Mouse (Mus musculus) heart, embryonic 12.5 days (tissue): ENCODE data around the gene Zbtb40. TPM values are rescaled to one million over a fixed set of nuclear protein-coding genes. Genes with fewer than 3 reads are reported as not detected.

Experiments used
- ATAC-seq: fragments of 200-750 bp; cut with Nextera tagmentation; 2 replicates; pipeline ENCODE4 v1.8.0; 2017; ENCODE audit warnings: moderate TSS enrichment, moderate library complexity; ENCODE audit not compliant: insufficient number of reproducible peaks, low FRiP score
- H3K27ac ChIP-seq: fragments of 300-500 bp; sonication (generic); 2 replicates; pipeline ENCODE4 v1.5.1; 2016; ENCODE audit warnings: mild to moderate bottlenecking, moderate library complexity; ENCODE audit not compliant: poor library complexity, severe bottlenecking
- H3K27me3 ChIP-seq: fragments of 300-500 bp; sonication (generic); replicated peaks from 2 replicates; pipeline ENCODE4 v1.6.1; 2016; ENCODE audit warnings: mild to moderate bottlenecking, moderate library complexity
- H3K36me3 ChIP-seq: fragments of 300-500 bp; sonication (generic); 2 replicates; pipeline ENCODE4 v1.6.1; 2016; ENCODE audit warnings: mild to moderate bottlenecking, moderate library complexity
- H3K4me1 ChIP-seq: fragments of 300-500 bp; sonication (generic); replicated peaks from 2 replicates; pipeline ENCODE4 v1.6.1; 2016; ENCODE audit warnings: mild to moderate bottlenecking
- H3K4me2 ChIP-seq: fragments of 300-500 bp; sonication (generic); 2 replicates; pipeline ENCODE4 v1.6.1; 2016; ENCODE audit warnings: mild to moderate bottlenecking, moderate library complexity
- H3K4me3 ChIP-seq: fragments of 300-500 bp; sonication (generic); 2 replicates; pipeline ENCODE4 v1.5.1; 2016; ENCODE audit warnings: mild to moderate bottlenecking
- H3K9ac ChIP-seq: fragments of 300-500 bp; sonication (generic); 2 replicates; pipeline ENCODE4 v1.6.1; 2016; ENCODE audit warnings: mild to moderate bottlenecking, moderate library complexity
- H3K9me3 ChIP-seq: fragments of 300-500 bp; sonication (generic); replicated peaks from 2 replicates; pipeline ENCODE4 v1.6.1; 2016; ENCODE audit warnings: mild to moderate bottlenecking, moderate library complexity
- WGBS: fragments of 180-500 bp; shearing (Covaris S2); methylation state at CpG from one replicate; pipeline ENCODE4 v1.1.7; 2016; 5-methylcytosine and 5-hydroxymethylcytosine counted together
- polyA plus RNA-seq: library from polyadenylated mRNA; unstranded; fragments of >200 nt; fragmentation: Nextera tagmentation; extraction: Ambion mirVana; gene quantifications from 2 replicates; pipeline ENCODE4 v1.2.1, GENCODE M21; 2016

Zbtb40 gene
- polyA plus RNA-seq, 1 experiment from 2014 or later = 4.1 TPM

DNA sequence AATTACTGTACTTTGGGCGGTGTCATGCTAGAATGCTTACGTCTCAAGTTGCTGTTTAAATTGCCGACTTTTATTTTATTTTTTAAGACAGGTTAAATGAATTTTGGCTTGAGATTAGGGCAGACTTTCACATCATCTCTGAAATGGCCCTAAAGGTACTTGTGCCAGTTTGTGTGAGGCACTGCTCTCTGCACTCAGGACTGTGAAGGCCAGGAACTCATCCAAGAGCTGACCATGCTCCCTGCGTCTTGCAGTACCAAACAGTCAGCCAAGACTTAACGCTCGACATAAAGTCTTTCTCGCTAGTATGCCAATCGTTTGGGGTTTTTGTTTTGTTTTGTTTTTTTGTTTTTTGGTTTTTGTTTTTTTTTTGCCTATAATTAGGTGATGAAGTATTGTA, 34.5 kb downstream of the Zbtb40 start:
- no peak overlapping the region for H3K4me3 ChIP-seq
- 92% methylated on average over 8 of the region's 8 CpGs for WGBS
- no peaks in the 10 kb centered on the region for H3K9me3 ChIP-seq
- ATAC-seq = no peak
- no peaks in the 10 kb centered on the region for H3K4me1 ChIP-seq
- H3K36me3 ChIP-seq = peaks cover 31% of the 10 kb centered on the region
- no peaks in the 10 kb centered on the region for H3K27me3 ChIP-seq
- H3K9ac ChIP-seq = no peak overlapping the region
- no peak overlapping the region for H3K27ac ChIP-seq
- H3K4me2 ChIP-seq = no peak overlapping the region

- ATAC-seq = no peak
- Histone ChIP-seq H3K27ac (no peak overlapping the region), H3K4me1 (no peaks in the 10 kb centered on the region), H3K27me3 (no peaks in the 10 kb centered on the region), H3K36me3 (peaks cover 16% of the 10 kb centered on the region; the same call in 1 of the 2 replicates), H3K9ac (no peak overlapping the region), H3K9me3 (no peaks in the 10 kb centered on the region), H3K4me3 (no peak overlapping the region), H3K4me2 (no peak overlapping the region)
- 86% methylated on average over 8 of the region's 8 CpGs for WGBS
Observed at GRCm38 (mm10) chr4:137006966-137007365, 41.6 kb downstream of the Zbtb40 start.

DNA sequence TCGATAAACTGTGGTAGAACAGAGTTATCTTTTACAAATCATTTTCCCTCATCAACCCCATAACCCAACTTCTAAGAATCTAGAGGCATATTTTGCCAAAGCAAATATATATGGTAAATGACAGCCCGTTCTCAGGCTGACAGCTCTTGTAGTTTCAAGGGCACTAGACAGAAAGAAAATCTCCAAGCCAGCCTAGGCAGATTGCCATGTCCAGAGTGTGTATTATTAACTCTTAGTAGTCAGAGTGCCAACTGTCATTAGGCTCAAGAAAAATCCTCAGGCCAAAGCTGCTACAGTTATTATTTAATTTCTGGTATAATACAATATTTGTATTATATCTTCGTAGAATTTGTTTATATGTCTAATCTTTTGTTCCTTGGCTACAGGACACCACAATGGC, 46.8 kb downstream of the Zbtb40 start:
- no peaks in the 10 kb centered on the region for H3K4me1 ChIP-seq
- no peak overlapping the region for H3K27ac ChIP-seq
- 86% methylated on average over 3 of the region's 3 CpGs for WGBS
- H3K9me3 ChIP-seq = no peaks in the 10 kb centered on the region
- ATAC-seq = no peak
- H3K9ac ChIP-seq = no peak overlapping the region
- H3K36me3 ChIP-seq = peaks cover 50% of the 10 kb centered on the region
- no peak overlapping the region for H3K4me3 ChIP-seq
- H3K27me3 ChIP-seq = no peaks in the 10 kb centered on the region
- H3K4me2 ChIP-seq = no peak overlapping the region

DNA sequence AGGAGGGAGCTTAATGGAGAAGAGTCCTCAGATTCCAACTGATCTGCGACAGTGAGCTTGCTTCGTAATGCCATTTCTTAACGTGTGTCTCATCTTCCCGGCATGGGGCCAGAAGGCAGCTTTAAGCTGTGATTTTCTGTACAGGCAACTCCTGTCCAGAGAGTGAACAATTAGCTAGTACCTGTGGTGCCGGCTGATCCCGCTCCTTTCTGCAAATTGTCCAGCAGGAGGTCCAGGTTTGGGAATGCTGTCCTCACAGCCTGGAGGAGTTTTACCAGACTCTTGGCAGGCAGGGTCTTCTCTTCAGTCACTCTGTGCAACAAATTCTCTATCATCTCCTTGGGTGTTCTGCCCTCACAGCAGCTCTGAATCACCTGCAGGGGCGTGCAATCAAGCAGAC, 47.6 kb downstream of the Zbtb40 start:
- Histone ChIP-seq H3K9ac (no peak overlapping the region), H3K4me2 (no peak overlapping the region), H3K27me3 (no peaks in the 10 kb centered on the region), H3K36me3 (peaks cover 51% of the 10 kb centered on the region), H3K9me3 (no peaks in the 10 kb centered on the region), H3K4me1 (no peaks in the 10 kb centered on the region), H3K4me3 (no peak overlapping the region), H3K27ac (no peak overlapping the region)
- no peak for ATAC-seq
- 88% methylated on average over 7 of the region's 7 CpGs for WGBS

- Histone ChIP-seq H3K9me3 (no peaks in the 10 kb centered on the region), H3K27me3 (no peaks in the 10 kb centered on the region), H3K36me3 (peaks cover 68% of the 10 kb centered on the region), H3K4me2 (no peak overlapping the region), H3K27ac (no peak overlapping the region), H3K4me1 (no peaks in the 10 kb centered on the region), H3K9ac (no peak overlapping the region), H3K4me3 (no peak overlapping the region)
- no peak for ATAC-seq
- WGBS = 88% methylated on average over 7 of the region's 7 CpGs
Observed at GRCm38 (mm10) chr4:136998371-136998770, 50.2 kb downstream of the Zbtb40 start.

GRCm38 (mm10) chr4:136997723-136998345, 50.8 kb downstream of the Zbtb40 start:
- H3K36me3 ChIP-seq = peaks cover 73% of the 10 kb centered on the region
- H3K4me3 ChIP-seq = no peak overlapping the region
- H3K4me2 ChIP-seq = no peak overlapping the region
- no peak for ATAC-seq
- H3K9ac ChIP-seq = no peak overlapping the region
- 92% methylated on average over 12 of the region's 12 CpGs for WGBS
- no peaks in the 10 kb centered on the region for H3K4me1 ChIP-seq
- no peaks in the 10 kb centered on the region for H3K27me3 ChIP-seq
- H3K27ac ChIP-seq = no peak overlapping the region
- H3K9me3 ChIP-seq = no peaks in the 10 kb centered on the region

GRCm38 (mm10) chr4:136996933-136997332, 51.7 kb downstream of the Zbtb40 start:
- no peak overlapping the region for H3K27ac ChIP-seq
- peaks cover 75% of the 10 kb centered on the region for H3K36me3 ChIP-seq
- no peaks in the 10 kb centered on the region for H3K9me3 ChIP-seq
- no peak overlapping the region for H3K4me2 ChIP-seq
- ATAC-seq = no peak
- no peak overlapping the region for H3K9ac ChIP-seq
- 79% methylated on average over 7 of the region's 7 CpGs for WGBS
- no peaks in the 10 kb centered on the region for H3K27me3 ChIP-seq
- H3K4me1 ChIP-seq = no peaks in the 10 kb centered on the region
- H3K4me3 ChIP-seq = no peak overlapping the region

DNA sequence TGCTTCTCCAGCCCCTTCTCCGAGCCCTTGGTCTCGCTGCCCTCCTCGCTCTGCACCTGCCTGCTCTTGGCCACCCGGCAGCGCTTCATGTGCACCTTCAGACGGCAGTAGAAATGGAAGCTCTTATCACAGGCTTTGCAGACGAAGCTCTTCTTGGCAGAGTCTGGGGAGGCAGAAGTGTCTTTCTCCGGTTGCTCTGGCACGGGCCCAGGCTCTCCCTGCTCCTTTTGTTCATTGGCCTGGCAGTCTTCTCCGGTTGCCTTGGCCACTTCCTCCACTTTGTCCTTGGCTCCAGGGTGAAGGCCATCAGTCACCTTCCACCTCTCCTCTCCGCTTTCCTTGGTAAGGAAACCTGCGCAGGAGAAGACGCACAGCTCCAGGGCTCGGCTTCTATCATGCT, 53.2 kb downstream of the Zbtb40 start:
- Histone ChIP-seq H3K4me3 (no peak overlapping the region), H3K9ac (no peak overlapping the region), H3K4me1 (no peaks in the 10 kb centered on the region), H3K4me2 (no peak overlapping the region), H3K27ac (no peak overlapping the region), H3K9me3 (no peaks in the 10 kb centered on the region), H3K36me3 (peaks cover 80% of the 10 kb centered on the region), H3K27me3 (no peaks in the 10 kb centered on the region)
- 83% methylated on average over 14 of the region's 14 CpGs for WGBS
- no peak for ATAC-seq

- no peak for ATAC-seq
- no peaks in the 10 kb centered on the region for H3K9me3 ChIP-seq
- no peaks in the 10 kb centered on the region for H3K4me1 ChIP-seq
- peaks cover 49% of the 10 kb centered on the region for H3K27me3 ChIP-seq
- WGBS = 57% methylated on average over 9 of the region's 9 CpGs
- H3K9ac ChIP-seq = no peak overlapping the region
- no peak overlapping the region for H3K4me3 ChIP-seq
- H3K27ac ChIP-seq = no peak overlapping the region
- peaks cover 21% of the 10 kb centered on the region for H3K36me3 ChIP-seq
- H3K4me2 ChIP-seq = no peak overlapping the region
Observed at GRCm38 (mm10) chr4:136981993-136982695, 66.5 kb downstream of the Zbtb40 start.

- Histone ChIP-seq H3K9me3 (no peaks in the 10 kb centered on the region), H3K4me3 (no peak overlapping the region), H3K27me3 (peaks cover 57% of the 10 kb centered on the region), H3K4me1 (no peaks in the 10 kb centered on the region), H3K27ac (no peak overlapping the region), H3K36me3 (peaks cover 13% of the 10 kb centered on the region), H3K9ac (no peak overlapping the region), H3K4me2 (no peak overlapping the region)
- 14% methylated on average over 12 of the region's 12 CpGs for WGBS
- no peak for ATAC-seq
Observed at GRCm38 (mm10) chr4:136981347-136981746, 67.3 kb downstream of the Zbtb40 start.

DNA sequence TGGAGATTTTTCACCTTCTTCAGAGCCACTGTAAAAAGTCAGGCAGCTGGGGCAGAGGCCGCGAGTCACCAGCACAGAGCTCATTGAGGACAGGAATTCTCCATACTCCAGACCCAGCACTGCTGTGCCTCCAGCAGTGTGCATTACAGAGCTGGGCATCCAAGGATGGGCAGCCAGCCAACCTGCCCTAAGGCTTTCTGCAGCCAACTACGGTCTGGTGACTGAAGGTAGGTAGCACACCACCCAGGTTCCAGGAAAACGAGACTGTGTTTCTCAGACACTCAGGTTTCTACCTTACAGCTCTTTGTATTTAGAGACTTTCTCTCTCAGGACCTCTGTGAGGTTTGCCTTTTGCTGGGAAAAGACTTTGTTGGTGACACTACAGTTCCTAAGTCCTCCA, 67.7 kb downstream of the Zbtb40 start:
- H3K27me3 ChIP-seq = peaks cover 62% of the 10 kb centered on the region
- no peak overlapping the region for H3K27ac ChIP-seq
- H3K4me1 ChIP-seq = no peaks in the 10 kb centered on the region
- H3K9ac ChIP-seq = no peak overlapping the region
- no peak overlapping the region for H3K4me2 ChIP-seq
- 76% methylated on average over 4 of the region's 4 CpGs for WGBS
- H3K36me3 ChIP-seq = peaks cover 9% of the 10 kb centered on the region
- ATAC-seq = no peak
- H3K9me3 ChIP-seq = no peaks in the 10 kb centered on the region
- no peak overlapping the region for H3K4me3 ChIP-seq

DNA sequence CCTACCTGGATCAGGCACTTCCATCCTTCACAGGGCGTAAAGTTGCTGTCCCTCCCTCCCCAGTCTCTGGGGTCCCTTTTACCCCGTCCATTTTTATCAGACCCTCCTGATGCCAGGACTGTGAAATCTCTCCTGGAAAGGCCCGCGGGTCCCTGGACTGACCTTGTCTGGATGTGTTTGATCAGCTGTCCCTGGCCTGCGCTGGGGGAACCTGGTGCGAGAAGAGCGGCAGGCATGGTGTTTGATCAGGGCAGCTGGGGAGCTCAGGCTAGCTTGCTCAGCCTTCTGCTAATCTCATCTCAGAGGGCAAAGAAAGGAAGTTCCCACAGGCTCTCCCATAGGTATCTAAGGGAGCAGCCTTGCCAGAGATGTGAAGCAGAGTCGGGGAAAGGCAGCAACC, 71.4 kb downstream of the Zbtb40 start:
- WGBS = 39% methylated on average over 8 of the region's 8 CpGs
- peaks cover 92% of the 10 kb centered on the region for H3K27me3 ChIP-seq
- H3K4me1 ChIP-seq = no peaks in the 10 kb centered on the region

More for the DNA sequence above, 71.4 kb downstream of the Zbtb40 start:
- Histone ChIP-seq H3K9ac (no peak overlapping the region), H3K36me3 (no peaks in the 10 kb centered on the region), H3K4me3 (no peak overlapping the region), H3K27ac (no peak overlapping the region), H3K4me2 (no peak overlapping the region), H3K9me3 (no peaks in the 10 kb centered on the region)
- ATAC-seq = no peak
